Mouse (Mus musculus) skeletal muscle tissue, postnatal 0 days (tissue): ENCODE data around the gene Cplx2. TPM values are rescaled to one million over a fixed set of nuclear protein-coding genes. Genes with fewer than 3 reads are reported as not detected.

ENCODE experiments used
- polyA plus RNA-seq: library from polyadenylated mRNA; unstranded; fragments of >200 nt; fragmentation: Nextera tagmentation; extraction: Ambion mirVana; gene quantifications from 2 replicates; pipeline ENCODE4 v1.2.1, GENCODE M21; 2015

Cplx2 gene
- 1.8 and 1.9 TPM in 2 replicates for polyA plus RNA-seq

GRCm38 (mm10) chr13:54371049-54371386, at the start of gene Cplx2:
Cplx2 (plus strand) TSS chr13:54371349.

Other genes starting within 250 kb of the Cplx2 start
- 0.04 TPM in 1 of 2 replicates, not detected in the other for gene Hrh2, start 179.2 kb upstream of the Cplx2 start, polyA plus RNA-seq
- gene Thoc3, start 97.5 kb downstream of the Cplx2 start, polyA plus RNA-seq: 42.1 and 50.7 TPM in 2 replicates
- 3.4 and 3.6 TPM in 2 replicates for gene Simc1, start 132.4 kb downstream of the Cplx2 start, polyA plus RNA-seq
- gene 4833439L19Rik, start 194.1 kb downstream of the Cplx2 start, polyA plus RNA-seq: 116 and 118 TPM in 2 replicates
- gene Arl10, start 203.7 kb downstream of the Cplx2 start, polyA plus RNA-seq: 9.4 and 10.5 TPM in 2 replicates
- gene Nop16, start 218.7 kb downstream of the Cplx2 start, polyA plus RNA-seq: 35.7 and 42.3 TPM in 2 replicates
- gene Higd2a, start 218.9 kb downstream of the Cplx2 start, polyA plus RNA-seq: 234 and 246 TPM in 2 replicates
- gene Cltb, start 240.0 kb downstream of the Cplx2 start, polyA plus RNA-seq: 51.2 and 64.8 TPM in 2 replicates